Mouse (Mus musculus): ENCODE measurements around the gene Pilra.

- TF ChIP-seq CTCF (IDR thresholded peaks at IDR 0.05; ENCODE audit: low read depth, low read length) (no peak), POLR2A (IDR thresholded peaks at IDR 0.05; ENCODE audit: extremely low read depth, insufficient read depth, low read length) (no peak)
These were observed 27.8 kb downstream of the Pilra start for GRCm38 (mm10) chr5:137808316-137808715.
